Mouse (Mus musculus): ENCODE results near the gene Ice1. TPM values are rescaled to one million over a fixed set of nuclear protein-coding genes. Genes with fewer than 3 reads are reported as not detected.

Ice1 gene
- polyA plus RNA-seq, 1 experiment from 2014 or later, result 20.3 TPM

- Histone ChIP-seq H3K9me3 (no peaks in the 10 kb centered on the region), H3K27ac (no peak overlapping the region), H3K36me3 (peaks cover 18% of the 10 kb centered on the region; the same call in 1 of the 2 replicates), H3K27me3 (ENCODE audit: insufficient read depth, poor library complexity, severe bottlenecking) (no peaks in the 10 kb centered on the region), H3K4me1 (peaks cover 9% of the 10 kb centered on the region; the same call in 1 of the 2 replicates), H3K4me3 (no peak overlapping the region)
- 57% methylated on average over 1 of the region's 1 CpGs for WGBS
- no peak for DNase-seq (ENCODE audit: low spot score)
Observed at GRCm38 (mm10) chr13:70625665-70626064, 11.8 kb downstream of the Ice1 start.

- H3K9me3 ChIP-seq, result no peaks in the 10 kb centered on the region
- no peak overlapping the region for H3K27ac ChIP-seq
- H3K36me3 ChIP-seq, result peaks cover 27% of the 10 kb centered on the region
- DNase-seq (ENCODE audit: low spot score), result peak; percentile 56
- WGBS, result 95% methylated on average over 4 of the region's 4 CpGs
- peaks cover 9% of the 10 kb centered on the region; the same call in 1 of the 2 replicates for H3K4me1 ChIP-seq
- no peaks in the 10 kb centered on the region for H3K27me3 ChIP-seq (ENCODE audit: insufficient read depth, poor library complexity, severe bottlenecking)
- H3K4me3 ChIP-seq, result no peak overlapping the region
Observed at GRCm38 (mm10) chr13:70624445-70624844, 13.0 kb downstream of the Ice1 start.

DNA sequence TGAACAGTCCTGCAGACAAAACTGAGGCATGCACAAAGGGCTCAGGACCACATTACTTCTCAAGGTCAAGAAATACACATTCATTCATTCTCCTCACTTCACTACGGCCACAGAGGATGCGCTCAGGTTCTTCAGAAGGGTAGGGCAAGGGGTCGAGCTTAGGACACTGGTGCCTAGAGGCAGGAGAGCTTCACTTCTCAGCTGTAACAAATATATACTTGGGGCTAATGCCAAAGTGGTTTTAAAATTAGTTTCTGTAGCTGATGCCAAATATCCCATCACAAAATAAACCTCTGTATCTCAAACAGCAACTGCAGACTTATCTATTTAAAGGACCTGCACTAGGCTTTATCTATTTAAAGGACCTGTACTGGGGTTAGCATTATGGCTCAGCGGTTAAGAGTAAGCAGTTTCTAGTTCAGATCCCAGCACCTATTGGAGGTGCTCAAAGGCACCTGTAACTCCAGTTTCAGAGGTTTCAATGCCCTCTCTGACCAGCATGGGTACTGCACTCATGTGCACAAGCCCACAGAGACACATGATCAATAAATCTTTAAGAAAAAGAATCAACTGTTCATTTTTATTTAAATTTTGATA, 14.9 kb downstream of the Ice1 start:
- Histone ChIP-seq H3K36me3 (peaks cover 45% of the 10 kb centered on the region), H3K27ac (no peak overlapping the region), H3K4me1 (peaks cover 13% of the 10 kb centered on the region; the same call in 1 of the 2 replicates), H3K4me3 (no peak overlapping the region), H3K27me3 (ENCODE audit: insufficient read depth, poor library complexity, severe bottlenecking) (no peaks in the 10 kb centered on the region), H3K9me3 (no peaks in the 10 kb centered on the region)
- WGBS, result 87% methylated on average over 4 of the region's 4 CpGs
- peak; percentile 54 for DNase-seq (ENCODE audit: low spot score)

GRCm38 (mm10) chr13:70621509-70621908, 15.9 kb downstream of the Ice1 start:
- Histone ChIP-seq H3K4me1 (peaks cover 12% of the 10 kb centered on the region; the same call in 1 of the 2 replicates), H3K27ac (no peak overlapping the region), H3K4me3 (no peak overlapping the region), H3K27me3 (ENCODE audit: insufficient read depth, poor library complexity, severe bottlenecking) (no peaks in the 10 kb centered on the region), H3K36me3 (peaks cover 55% of the 10 kb centered on the region), H3K9me3 (no peaks in the 10 kb centered on the region)
- WGBS, result 96% methylated on average over 9 of the region's 9 CpGs
- DNase-seq (ENCODE audit: low spot score), result no peak

- 70% methylated on average over 2 of the region's 2 CpGs for WGBS
- no peak for DNase-seq (ENCODE audit: low spot score)
- H3K4me1 ChIP-seq, result 0 out of 2 replicates have a peak, but pooled peaks cover under 1% of the 10 kb centered on the region
Observed at GRCm38 (mm10) chr13:70612837-70613236, 24.6 kb downstream of the Ice1 start.

GRCm38 (mm10) chr13:70610431-70611420, 26.7 kb downstream of the Ice1 start:
- Histone ChIP-seq H3K27me3 (ENCODE audit: insufficient read depth, poor library complexity, severe bottlenecking) (no peaks in the 10 kb centered on the region), H3K4me1 (no peaks in the 10 kb centered on the region), H3K9me3 (no peaks in the 10 kb centered on the region), H3K27ac (no peak overlapping the region), H3K36me3 (peaks cover 89% of the 10 kb centered on the region), H3K4me3 (no peak overlapping the region)
- peak; percentile 77 for DNase-seq (ENCODE audit: low spot score)
- 85% methylated on average over 15 of the region's 15 CpGs for whole genome bisulfite sequencing

More at GRCm38 (mm10) chr13:70612837-70613236, 24.6 kb downstream of the Ice1 start:
- Histone ChIP-seq H3K27ac (no peak overlapping the region), H3K9me3 (no peaks in the 10 kb centered on the region), H3K27me3 (ENCODE audit: insufficient read depth, poor library complexity, severe bottlenecking) (no peaks in the 10 kb centered on the region), H3K36me3 (peaks cover 88% of the 10 kb centered on the region), H3K4me3 (no peak overlapping the region)

- 86% methylated on average over 3 of the region's 3 CpGs for WGBS
- Histone ChIP-seq H3K4me3 (no peak overlapping the region), H3K4me1 (no peaks in the 10 kb centered on the region), H3K27me3 (ENCODE audit: insufficient read depth, poor library complexity, severe bottlenecking) (no peaks in the 10 kb centered on the region), H3K27ac (no peak overlapping the region), H3K36me3 (peaks cover 89% of the 10 kb centered on the region), H3K9me3 (no peaks in the 10 kb centered on the region)
- no peak for DNase-seq (ENCODE audit: low spot score)
Observed at GRCm38 (mm10) chr13:70609632-70610031, 27.8 kb downstream of the Ice1 start.

DNA sequence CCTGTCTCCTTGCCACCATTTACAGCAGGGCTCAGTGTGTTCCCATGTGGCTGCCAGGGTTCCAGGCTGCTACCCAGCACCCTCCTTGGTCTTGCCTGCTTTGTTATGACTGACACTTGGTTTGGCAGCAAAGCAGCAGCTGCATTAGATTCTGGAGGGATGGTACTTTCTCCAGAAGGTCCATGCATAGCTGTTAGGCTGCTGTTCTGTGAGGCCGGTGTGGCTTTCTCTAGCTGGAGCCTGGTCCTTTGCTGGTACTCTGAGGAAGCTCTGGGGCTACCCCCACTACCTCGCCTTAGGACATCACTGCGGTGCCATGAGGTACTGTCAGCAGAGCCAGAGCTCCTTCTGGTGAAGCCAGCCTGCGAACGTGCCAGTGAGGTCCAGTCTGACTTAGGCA, 32.1 kb downstream of the Ice1 start:
- no peaks in the 10 kb centered on the region for H3K9me3 ChIP-seq
- H3K27me3 ChIP-seq (ENCODE audit: insufficient read depth, poor library complexity, severe bottlenecking), result no peaks in the 10 kb centered on the region
- peaks cover 99% of the 10 kb centered on the region for H3K36me3 ChIP-seq
- H3K4me1 ChIP-seq, result no peaks in the 10 kb centered on the region
- H3K27ac ChIP-seq, result no peak overlapping the region
- H3K4me3 ChIP-seq, result no peak overlapping the region
- peak; percentile 55 for DNase-seq (ENCODE audit: low spot score)
- 92% methylated on average over 5 of the region's 5 CpGs for WGBS

GRCm38 (mm10) chr13:70604723-70605122, 32.7 kb downstream of the Ice1 start:
- Histone ChIP-seq H3K36me3 (peaks cover 99% of the 10 kb centered on the region), H3K9me3 (no peaks in the 10 kb centered on the region), H3K4me3 (no peak overlapping the region), H3K27ac (no peak overlapping the region), H3K27me3 (ENCODE audit: insufficient read depth, poor library complexity, severe bottlenecking) (no peaks in the 10 kb centered on the region), H3K4me1 (no peaks in the 10 kb centered on the region)
- 80% methylated on average over 8 of the region's 8 CpGs for WGBS
- DNase-seq (ENCODE audit: low spot score), result peak; percentile 76

GRCm38 (mm10) chr13:70601566-70601965, 35.9 kb downstream of the Ice1 start:
- H3K4me3 ChIP-seq, result no peak overlapping the region
- 80% methylated on average over 1 of the region's 1 CpGs for WGBS
- DNase-seq (ENCODE audit: low spot score), result no peak
- H3K4me1 ChIP-seq, result no peaks in the 10 kb centered on the region
- H3K9me3 ChIP-seq, result no peaks in the 10 kb centered on the region
- peaks cover 81% of the 10 kb centered on the region for H3K36me3 ChIP-seq
- H3K27me3 ChIP-seq (ENCODE audit: insufficient read depth, poor library complexity, severe bottlenecking), result no peaks in the 10 kb centered on the region
- H3K27ac ChIP-seq, result no peak overlapping the region

DNA sequence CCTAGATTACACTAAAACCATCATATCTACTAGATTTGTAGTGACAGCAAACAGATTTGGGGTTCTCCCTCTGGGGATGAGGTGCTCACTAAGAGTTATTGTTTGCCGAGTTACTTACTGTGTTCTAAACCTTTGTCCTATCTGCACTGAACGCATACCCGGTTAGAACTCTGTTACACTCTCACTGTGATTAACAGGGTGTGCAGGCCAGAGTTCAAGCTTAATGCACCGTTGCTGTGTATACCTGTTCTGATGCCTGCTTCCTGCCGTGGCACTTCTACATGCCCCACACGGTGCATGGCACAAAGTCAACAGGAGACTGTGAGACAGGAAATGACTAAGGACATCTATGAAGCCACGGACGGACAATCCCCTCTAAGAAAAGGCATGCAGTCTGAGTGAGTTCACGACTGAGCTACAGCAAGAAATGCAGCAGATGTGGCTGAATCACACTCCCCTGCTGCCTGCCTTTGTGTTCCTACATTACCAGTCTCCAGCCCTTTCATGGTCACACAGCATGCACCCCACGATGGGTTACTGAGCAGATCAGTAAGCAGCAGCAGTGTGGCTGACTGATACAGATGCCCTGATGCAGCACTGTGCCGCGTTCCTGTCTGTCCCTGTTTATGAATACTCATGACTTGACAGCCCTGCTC, 37.3 kb downstream of the Ice1 start:
- Histone ChIP-seq H3K4me3 (no peak overlapping the region), H3K27me3 (ENCODE audit: insufficient read depth, poor library complexity, severe bottlenecking) (no peaks in the 10 kb centered on the region), H3K4me1 (no peaks in the 10 kb centered on the region), H3K9me3 (no peaks in the 10 kb centered on the region), H3K27ac (no peak overlapping the region), H3K36me3 (peaks cover 78% of the 10 kb centered on the region)
- no peak for DNase-seq (ENCODE audit: low spot score)
- 84% methylated on average over 12 of the region's 12 CpGs for WGBS

GRCm38 (mm10) chr13:70598941-70599340, 38.5 kb downstream of the Ice1 start:
- Histone ChIP-seq H3K9me3 (no peaks in the 10 kb centered on the region), H3K4me3 (no peak overlapping the region), H3K36me3 (peaks cover 78% of the 10 kb centered on the region), H3K27me3 (ENCODE audit: insufficient read depth, poor library complexity, severe bottlenecking) (no peaks in the 10 kb centered on the region), H3K27ac (no peak overlapping the region), H3K4me1 (no peaks in the 10 kb centered on the region)
- DNase-seq (ENCODE audit: low spot score), result no peak
- 93% methylated on average over 4 of the region's 4 CpGs for WGBS

DNA sequence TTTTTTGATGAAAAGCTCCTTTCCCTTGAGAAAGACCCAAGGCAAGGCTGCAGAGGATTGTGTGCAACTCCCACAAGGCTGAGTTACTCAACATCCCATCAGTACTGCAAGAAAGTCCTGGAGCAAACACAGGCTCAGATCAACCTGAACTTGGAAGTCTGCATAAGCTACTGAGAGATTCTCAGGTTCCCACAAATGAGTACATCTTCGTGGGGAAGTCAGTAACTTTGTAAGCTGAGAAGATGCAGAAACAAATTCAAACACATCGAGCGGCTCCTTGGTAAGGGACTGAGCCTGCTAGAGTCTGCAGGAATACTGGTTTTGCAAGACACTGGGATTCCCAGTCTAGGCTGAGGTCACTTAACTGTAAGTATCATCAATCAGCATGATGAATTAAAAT, 40.5 kb downstream of the Ice1 start:
- no peaks in the 10 kb centered on the region for H3K4me1 ChIP-seq
- no peak overlapping the region for H3K4me3 ChIP-seq
- H3K27ac ChIP-seq, result no peak overlapping the region
- H3K27me3 ChIP-seq (ENCODE audit: insufficient read depth, poor library complexity, severe bottlenecking), result no peaks in the 10 kb centered on the region
- peaks cover 78% of the 10 kb centered on the region for H3K36me3 ChIP-seq
- no peaks in the 10 kb centered on the region for H3K9me3 ChIP-seq
- WGBS, result 89% methylated on average over 3 of the region's 3 CpGs
- DNase-seq (ENCODE audit: low spot score), result no peak
